Mouse (Mus musculus) lung, postnatal 0 days (tissue): ENCODE results near the gene Ypel2. TPM values are rescaled to one million over a fixed set of nuclear protein-coding genes. Genes with fewer than 3 reads are reported as not detected.
A peak's percentile ranks its signal among the peaks of the same experiment; 100 is the strongest.

Experiments used
- ATAC-seq: fragments of 200-750 bp; cut with Nextera tagmentation; 2 replicates; pipeline ENCODE4 v1.8.0; 2017; ENCODE audit warnings: moderate library complexity
- DNase-seq: peaks from one replicate; pipeline ENCODE4 v3.0.0-alpha.2; 2016; ENCODE audit warnings: low spot score
- H3K27ac ChIP-seq: fragments of 300-500 bp; sonication (generic); 2 replicates; pipeline ENCODE4 v1.5.1; 2014; ENCODE audit warnings: antibody characterized with exemption, mild to moderate bottlenecking, low read length, mixed read lengths
- H3K27me3 ChIP-seq: fragments of 300-500 bp; sonication (generic); replicated peaks from 2 replicates; pipeline ENCODE4 v1.6.1; 2014; ENCODE audit warnings: low read length, mixed read lengths; ENCODE audit not compliant: insufficient read depth
- H3K36me3 ChIP-seq: fragments of 300-500 bp; sonication (generic); 2 replicates; pipeline ENCODE4 v1.6.1; 2014; ENCODE audit warnings: low read length, mixed read lengths; ENCODE audit not compliant: insufficient read depth
- H3K4me1 ChIP-seq: fragments of 300-500 bp; sonication (generic); 2 replicates; pipeline ENCODE4 v1.6.1; 2014; ENCODE audit warnings: antibody characterized with exemption, low read depth, low read length, mixed read lengths; ENCODE audit not compliant: insufficient read depth
- H3K4me2 ChIP-seq: fragments of 300-500 bp; sonication (generic); replicated peaks from 2 replicates; pipeline ENCODE4 v1.6.1; 2014; ENCODE audit warnings: low read depth, mild to moderate bottlenecking, low read length, moderate library complexity, mixed read lengths
- H3K4me3 ChIP-seq: fragments of 300-500 bp; sonication (generic); 2 replicates; pipeline ENCODE4 v1.5.1; 2014; ENCODE audit warnings: low read depth, low read length
- H3K9ac ChIP-seq: fragments of 300-500 bp; sonication (generic); replicated peaks from 2 replicates; pipeline ENCODE4 v1.6.1; 2014; ENCODE audit warnings: low read depth, mild to moderate bottlenecking
- H3K9me3 ChIP-seq: fragments of 300-500 bp; sonication (generic); 2 replicates; pipeline ENCODE4 v1.6.1; 2016; ENCODE audit warnings: low read length, mixed read lengths
- CTCF ChIP-seq: IDR thresholded peaks from 2 replicates; pipeline ENCODE4 v1.5.1; 2016; ENCODE audit warnings: antibody characterized with exemption, mild to moderate bottlenecking
- EP300 ChIP-seq: IDR thresholded peaks from 2 replicates; pipeline ENCODE4 v1.6.1; 2016; ENCODE audit warnings: antibody characterized with exemption, mild to moderate bottlenecking, control low read depth
- WGBS: fragments of 180-500 bp; shearing (Covaris S2); extraction: QIAGEN DNeasy Blood & Tissue Kit; methylation state at CpG from one replicate; pipeline ENCODE4 v1.1.7; 2014; 5-methylcytosine and 5-hydroxymethylcytosine counted together
- polyA plus RNA-seq: library from polyadenylated mRNA; unstranded; fragments of >200 nt; fragmentation: Nextera tagmentation; extraction: Ambion mirVana; gene quantifications from 2 replicates; pipeline ENCODE4 v1.2.1, GENCODE M21; 2015

Gene Ypel2
- polyA plus RNA-seq, 1 experiment from 2014 or later = 8.5 TPM

DNA sequence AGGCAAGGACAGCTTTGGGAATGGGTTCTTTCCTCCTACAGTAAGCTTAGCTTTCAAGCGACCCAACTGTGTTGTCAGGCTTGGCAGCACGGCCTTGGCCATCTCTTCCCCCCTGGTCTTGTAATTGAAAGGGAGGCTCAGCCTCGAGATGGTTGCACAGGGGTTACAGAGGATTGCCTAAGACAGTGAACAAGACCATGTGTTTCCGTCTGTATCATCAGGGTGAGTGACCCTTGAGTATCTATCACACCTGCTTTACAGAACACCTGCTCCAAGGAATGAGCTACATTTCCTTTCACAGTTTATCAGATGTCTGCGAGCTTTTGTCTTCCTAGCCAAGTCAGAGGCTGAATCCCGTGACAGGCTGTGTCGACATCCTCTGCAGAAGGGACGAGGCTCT lies 48.4 kb downstream of the Ypel2 start:
- H3K36me3 ChIP-seq = no peaks in the 10 kb centered on the region; the same call in 1 of the 2 replicates
- no peak overlapping the region for H3K9ac ChIP-seq
- no peak for ATAC-seq
- H3K4me2 ChIP-seq = no peak overlapping the region
- H3K4me3 ChIP-seq = no peak overlapping the region
- H3K27ac ChIP-seq = no peak overlapping the region
- WGBS = 51% methylated on average over 8 of the region's 8 CpGs
- no peaks in the 10 kb centered on the region for H3K9me3 ChIP-seq
- H3K4me1 ChIP-seq = no peaks in the 10 kb centered on the region
- no peaks in the 10 kb centered on the region for H3K27me3 ChIP-seq
- DNase-seq = no peak
- no peak for TF ChIP-seq CTCF
- no peak for TF ChIP-seq EP300

- H3K4me1 ChIP-seq = no peaks in the 10 kb centered on the region
- H3K27me3 ChIP-seq = no peaks in the 10 kb centered on the region
- H3K9ac ChIP-seq = no peak overlapping the region
- TF ChIP-seq EP300 (no peak), CTCF (no peak)
- no peak overlapping the region for H3K27ac ChIP-seq
- 53% methylated on average over 8 of the region's 8 CpGs for WGBS
- no peaks in the 10 kb centered on the region; the same call in 1 of the 2 replicates for H3K36me3 ChIP-seq
- H3K4me3 ChIP-seq = no peak overlapping the region
- no peak overlapping the region for H3K4me2 ChIP-seq
- DNase-seq (peak; percentile 27), ATAC-seq (no peak)
- H3K9me3 ChIP-seq = no peaks in the 10 kb centered on the region
Measured at GRCm38 (mm10) chr11:86944539-86944938, 49.0 kb downstream of the Ypel2 start.

DNA sequence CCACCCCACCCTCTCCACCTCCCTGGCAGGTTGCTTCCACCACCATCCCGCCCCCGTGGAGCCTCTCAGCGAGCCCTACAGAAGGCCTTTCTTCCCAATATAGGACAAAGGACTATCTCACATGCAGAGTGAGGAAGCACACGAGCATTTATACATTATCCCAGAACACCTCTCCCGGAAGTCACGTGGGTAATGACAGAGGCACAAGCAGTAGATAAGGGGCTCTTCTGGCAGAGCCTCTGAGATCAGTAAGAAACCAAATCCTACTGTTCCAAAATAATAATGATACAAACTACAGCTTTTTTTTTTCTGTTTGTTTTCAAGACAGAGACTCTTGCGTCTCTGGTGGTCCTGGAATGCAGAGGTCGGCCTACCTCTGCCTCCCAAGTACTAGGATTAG lies 51.6 kb downstream of the Ypel2 start:
- ATAC-seq (no peak), DNase-seq (no peak)
- Histone ChIP-seq H3K27ac (no peak overlapping the region), H3K9me3 (no peaks in the 10 kb centered on the region), H3K9ac (no peak overlapping the region), H3K4me2 (no peak overlapping the region), H3K4me1 (no peaks in the 10 kb centered on the region), H3K36me3 (no peaks in the 10 kb centered on the region; the same call in 1 of the 2 replicates), H3K4me3 (no peak overlapping the region), H3K27me3 (no peaks in the 10 kb centered on the region)
- 79% methylated on average over 8 of the region's 8 CpGs for WGBS
- TF ChIP-seq CTCF (no peak), EP300 (no peak)

- WGBS = 66% methylated on average over 6 of the region's 6 CpGs
- Histone ChIP-seq H3K27me3 (no peaks in the 10 kb centered on the region), H3K4me1 (no peaks in the 10 kb centered on the region), H3K4me2 (no peak overlapping the region), H3K9me3 (no peaks in the 10 kb centered on the region), H3K27ac (no peak overlapping the region), H3K4me3 (no peak overlapping the region), H3K9ac (no peak overlapping the region), H3K36me3 (no peaks in the 10 kb centered on the region; the same call in 1 of the 2 replicates)
- no peak for ATAC-seq
- DNase-seq = no peak
- TF ChIP-seq CTCF (no peak), EP300 (no peak)
Measured at GRCm38 (mm10) chr11:86939503-86939902, 54.0 kb downstream of the Ypel2 start.

GRCm38 (mm10) chr11:86938551-86938950 lies 55.0 kb downstream of the Ypel2 start:
- WGBS = 66% methylated on average over 3 of the region's 3 CpGs
- Histone ChIP-seq H3K36me3 (no peaks in the 10 kb centered on the region; the same call in 1 of the 2 replicates), H3K9me3 (no peaks in the 10 kb centered on the region), H3K27me3 (no peaks in the 10 kb centered on the region), H3K27ac (no peak overlapping the region), H3K9ac (no peak overlapping the region), H3K4me1 (no peaks in the 10 kb centered on the region), H3K4me3 (no peak overlapping the region), H3K4me2 (no peak overlapping the region)
- TF ChIP-seq EP300 (no peak), CTCF (no peak)
- ATAC-seq (peak; percentile 71), DNase-seq (peak; percentile 39)

GRCm38 (mm10) chr11:86938108-86938507 lies 55.4 kb downstream of the Ypel2 start:
- H3K9ac ChIP-seq = no peak overlapping the region
- H3K36me3 ChIP-seq = no peaks in the 10 kb centered on the region; the same call in 1 of the 2 replicates
- TF ChIP-seq EP300 = no peak
- peak; percentile 24 for TF ChIP-seq CTCF
- peak; percentile 58 for DNase-seq
- no peak overlapping the region for H3K27ac ChIP-seq
- 67% methylated on average over 4 of the region's 4 CpGs for WGBS
- ATAC-seq = peak; percentile 62
- no peak overlapping the region for H3K4me2 ChIP-seq
- no peak overlapping the region for H3K4me3 ChIP-seq
- H3K27me3 ChIP-seq = no peaks in the 10 kb centered on the region
- no peaks in the 10 kb centered on the region for H3K4me1 ChIP-seq
- H3K9me3 ChIP-seq = no peaks in the 10 kb centered on the region

- no peak for DNase-seq
Measured at GRCm38 (mm10) chr11:86936938-86937337, 56.6 kb downstream of the Ypel2 start.

More at GRCm38 (mm10) chr11:86936938-86937337, 56.6 kb downstream of the Ypel2 start:
- Histone ChIP-seq H3K9me3 (no peaks in the 10 kb centered on the region), H3K4me1 (no peaks in the 10 kb centered on the region), H3K36me3 (no peaks in the 10 kb centered on the region), H3K9ac (no peak overlapping the region), H3K4me2 (no peak overlapping the region), H3K27ac (no peak overlapping the region), H3K27me3 (no peaks in the 10 kb centered on the region), H3K4me3 (no peak overlapping the region)
- no peak for TF ChIP-seq EP300
- TF ChIP-seq CTCF = no peak
- ATAC-seq = no peak
- WGBS = 75% methylated on average over 9 of the region's 9 CpGs
